9 mouse cellular contexts compared by ENCODE assay signal in the genomic region with DNA sequence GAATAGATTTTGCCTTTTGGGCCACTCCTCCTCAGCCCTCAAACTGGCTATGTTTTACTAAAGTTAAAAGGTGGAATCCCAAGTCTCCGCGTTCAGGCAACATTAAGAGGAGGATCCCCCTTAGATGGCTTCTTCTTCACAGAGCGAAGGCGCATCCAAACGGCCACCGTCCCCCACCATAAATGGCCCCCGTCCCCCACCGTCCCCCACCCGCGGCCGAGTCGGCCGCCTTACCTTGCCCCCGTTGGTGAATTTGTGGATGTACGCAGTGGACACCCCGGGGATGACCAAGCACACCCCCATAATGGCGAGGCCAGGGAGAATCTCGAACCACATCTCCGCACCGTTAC. TPM values are rescaled to one million over a fixed set of nuclear protein-coding genes. Genes with fewer than 3 reads are reported as not detected.
DNase-seq lines count a peak whose midpoint lies in the region; ATAC-seq lines count a peak whose summit lies in the region.
"Had no signal": no experiment of that assay in that cellular context is flagged by ENCODE, and none has a peak within 500 bp of the region (broad histone marks: within the 10 kb centered on the region; RNA-seq: fewer than 3 reads in every experiment).

No protein-coding gene starts in this region.

- peak overlapping the region; percentile 69 for H3K4me2 ChIP-seq in kidney, embryonic 16.5 days (replicated peaks; ENCODE audit: low read depth, low read length)
- H3K4me2 ChIP-seq in hindbrain, embryonic 13.5 days, result peak overlapping the region; percentile 58
- peak overlapping the region; percentile 58 for H3K4me2 ChIP-seq in midbrain, embryonic 14.5 days (ENCODE audit: low read length)

- DNase-seq in kidney, adult 9 months, result no peak
- peak; percentile 10 for DNase-seq in c-Kit-positive CD71-negative TER-119-negative erythroid progenitor cells, embryonic 14.5 days (ENCODE audit: low read depth)
- no peak for DNase-seq in midbrain, embryonic 14.5 days
- no peak for DNase-seq in left cerebral cortex, postnatal 25 days (ENCODE audit: low spot score in 2 of 2)
- DNase-seq in left cerebral cortex, adult 11 months (ENCODE audit: low spot score), result no peak
- DNase-seq in adrenal gland, adult 18-20 months (ENCODE audit: low spot score in 2 of 2), result no peak

- H3K36me3 ChIP-seq in kidney, embryonic 16.5 days (ENCODE audit: insufficient read depth, low read length), result no peaks in the 10 kb centered on the region
- H3K36me3 ChIP-seq in hindbrain, embryonic 13.5 days, result no peaks in the 10 kb centered on the region
- H3K36me3 ChIP-seq in midbrain, embryonic 14.5 days (ENCODE audit: control insufficient read depth, insufficient read depth, low read length), result 0 out of 2 replicates have a peak, but pooled peaks cover 3% of the 10 kb centered on the region

- peak; percentile 72 for ATAC-seq in kidney, embryonic 16.5 days (ENCODE audit: low FRiP score, low TSS enrichment)
- ATAC-seq in hindbrain, embryonic 13.5 days (ENCODE audit: low FRiP score), result no peak; the same call in 1 of the 2 replicates
- ATAC-seq in midbrain, embryonic 14.5 days (ENCODE audit: low FRiP score, low TSS enrichment), result no peak

- no peaks in the 10 kb centered on the region for H3K27me3 ChIP-seq in kidney, embryonic 16.5 days (ENCODE audit: insufficient read depth, low read length)
- no peaks in the 10 kb centered on the region for H3K27me3 ChIP-seq in hindbrain, embryonic 13.5 days
- no peaks in the 10 kb centered on the region for H3K27me3 ChIP-seq in midbrain, embryonic 14.5 days (ENCODE audit: control insufficient read depth, insufficient read depth, low read length)

- H3K4me1 ChIP-seq in kidney, embryonic 16.5 days (ENCODE audit: insufficient read depth, low read length), result no peaks in the 10 kb centered on the region
- H3K4me1 ChIP-seq in hindbrain, embryonic 13.5 days (replicated peaks), result peaks cover 11% of the 10 kb centered on the region; the same call in 1 of the 2 replicates
- H3K4me1 ChIP-seq in midbrain, embryonic 14.5 days (ENCODE audit: control insufficient read depth, insufficient read depth, low read length), result 0 out of 2 replicates have a peak, but pooled peaks cover 3% of the 10 kb centered on the region

- 26% methylated on average over 20 of the region's 20 CpGs for WGBS in kidney, embryonic 16.5 days
- 20% methylated on average over 20 of the region's 20 CpGs for WGBS in hindbrain, embryonic 13.5 days
- WGBS in midbrain, embryonic 14.5 days, result 21% methylated on average over 20 of the region's 20 CpGs

- intact Hi-C loops in left cerebral cortex, postnatal 25 days (cut with DNase I), result no loop called here

- peak overlapping the region; percentile 63 for H3K4me3 ChIP-seq in kidney, embryonic 16.5 days (ENCODE audit: low read length)
- H3K4me3 ChIP-seq in hindbrain, embryonic 13.5 days, result peak overlapping the region; percentile 51
- peak overlapping the region; percentile 51 for H3K4me3 ChIP-seq in midbrain, embryonic 14.5 days (replicated peaks; ENCODE audit: low read depth, low read length)

- H3K27ac ChIP-seq in kidney, embryonic 16.5 days (ENCODE audit: low read length), result no peak overlapping the region
- peak overlapping the region; percentile 88 for H3K27ac ChIP-seq in hindbrain, embryonic 13.5 days
- peak overlapping the region; percentile 41 for H3K27ac ChIP-seq in midbrain, embryonic 14.5 days (replicated peaks; ENCODE audit: low read depth, low read length)

- H3K9ac ChIP-seq in kidney, embryonic 16.5 days (replicated peaks; ENCODE audit: low read length), result peak overlapping the region; percentile 68
- peak overlapping the region; percentile 72 for H3K9ac ChIP-seq in hindbrain, embryonic 13.5 days
- H3K9ac ChIP-seq in midbrain, embryonic 14.5 days (replicated peaks; ENCODE audit: low read length), result peak overlapping the region; percentile 60; the same call in 1 of the 2 replicates

- no peaks in the 10 kb centered on the region for H3K9me3 ChIP-seq in kidney, embryonic 16.5 days (ENCODE audit: low read length)
- no peaks in the 10 kb centered on the region for H3K9me3 ChIP-seq in hindbrain, embryonic 13.5 days
- no peaks in the 10 kb centered on the region for H3K9me3 ChIP-seq in midbrain, embryonic 14.5 days (ENCODE audit: control insufficient read depth, low read length)

RNA-seq across cellular contexts. Expression of a gene that starts 0.2 kb away (rescaled TPM):
- 432 and 458 TPM in 2 replicates for polyA plus RNA-seq in kidney, embryonic 16.5 days (2015; fragmentation: Nextera tagmentation; extraction: Ambion mirVana)
- polyA plus RNA-seq in hindbrain, embryonic 13.5 days (2015; fragmentation: Nextera tagmentation; extraction: Ambion mirVana), result 683 and 716 TPM in 2 replicates
- polyA plus RNA-seq in midbrain, embryonic 14.5 days (2014; fragmentation: Nextera tagmentation; extraction: Ambion mirVana), result 577 and 838 TPM in 2 replicates
- 100 to 1,000 TPM; 227 to 238 TPM for total RNA-seq in left cerebral cortex, postnatal 25 days (2021)
- total RNA-seq in adrenal gland, adult 18-20 months (2021), result 100 to 1,000 TPM; 442 to 644 TPM

RNA-seq across cellular contexts. Expression of a gene that starts 0.3 kb away (rescaled TPM):
- 7.9 and 9.8 TPM in 2 replicates for polyA plus RNA-seq in kidney, embryonic 16.5 days (2015; fragmentation: Nextera tagmentation; extraction: Ambion mirVana)
- 18.6 and 20.0 TPM in 2 replicates for polyA plus RNA-seq in hindbrain, embryonic 13.5 days (2015; fragmentation: Nextera tagmentation; extraction: Ambion mirVana)
- polyA plus RNA-seq in midbrain, embryonic 14.5 days (2014; fragmentation: Nextera tagmentation; extraction: Ambion mirVana), result 20.5 and 20.8 TPM in 2 replicates
- 1 to 10 TPM; 7.4 TPM for total RNA-seq in left cerebral cortex, postnatal 25 days (2021)
- total RNA-seq in adrenal gland, adult 18-20 months (2021), result 1 to 10 TPM; 3.0 to 3.5 TPM

RNA-seq across cellular contexts. Expression of a gene that starts 20.1 kb away (rescaled TPM):
- not detected in 2 replicates for polyA plus RNA-seq in kidney, embryonic 16.5 days (2015; fragmentation: Nextera tagmentation; extraction: Ambion mirVana)
- polyA plus RNA-seq in hindbrain, embryonic 13.5 days (2015; fragmentation: Nextera tagmentation; extraction: Ambion mirVana), result not detected in 2 replicates
- polyA plus RNA-seq in midbrain, embryonic 14.5 days (2014; fragmentation: Nextera tagmentation; extraction: Ambion mirVana), result not detected in 2 replicates
- total RNA-seq in left cerebral cortex, postnatal 25 days (2021), result not detected
- not detected for total RNA-seq in adrenal gland, adult 18-20 months (2021)
- polyA plus RNA-seq: activated CD4-positive, CD25-positive, alpha-beta regulatory T cell, adult 4 months had no signal

RNA-seq across cellular contexts. Expression of a gene that starts 22.1 kb away (rescaled TPM):
- not detected in 2 replicates for polyA plus RNA-seq in kidney, embryonic 16.5 days (2015; fragmentation: Nextera tagmentation; extraction: Ambion mirVana)
- polyA plus RNA-seq in hindbrain, embryonic 13.5 days (2015; fragmentation: Nextera tagmentation; extraction: Ambion mirVana), result 0.28 and 0.30 TPM in 2 replicates
- polyA plus RNA-seq in midbrain, embryonic 14.5 days (2014; fragmentation: Nextera tagmentation; extraction: Ambion mirVana), result 0.22 and 0.63 TPM in 2 replicates
- not detected for total RNA-seq in left cerebral cortex, postnatal 25 days (2021)
- not detected for total RNA-seq in adrenal gland, adult 18-20 months (2021)

RNA-seq across cellular contexts. Expression of a gene that starts 31.3 kb away (rescaled TPM):
- not detected in 2 replicates for polyA plus RNA-seq in kidney, embryonic 16.5 days (2015; fragmentation: Nextera tagmentation; extraction: Ambion mirVana)
- polyA plus RNA-seq in hindbrain, embryonic 13.5 days (2015; fragmentation: Nextera tagmentation; extraction: Ambion mirVana), result not detected in 2 replicates
- not detected in 2 replicates for polyA plus RNA-seq in midbrain, embryonic 14.5 days (2014; fragmentation: Nextera tagmentation; extraction: Ambion mirVana)
- not detected for total RNA-seq in left cerebral cortex, postnatal 25 days (2021)
- not detected for total RNA-seq in adrenal gland, adult 18-20 months (2021)
- polyA plus RNA-seq: activated CD4-positive, CD25-positive, alpha-beta regulatory T cell, adult 4 months had no signal
